In the genomic region with DNA sequence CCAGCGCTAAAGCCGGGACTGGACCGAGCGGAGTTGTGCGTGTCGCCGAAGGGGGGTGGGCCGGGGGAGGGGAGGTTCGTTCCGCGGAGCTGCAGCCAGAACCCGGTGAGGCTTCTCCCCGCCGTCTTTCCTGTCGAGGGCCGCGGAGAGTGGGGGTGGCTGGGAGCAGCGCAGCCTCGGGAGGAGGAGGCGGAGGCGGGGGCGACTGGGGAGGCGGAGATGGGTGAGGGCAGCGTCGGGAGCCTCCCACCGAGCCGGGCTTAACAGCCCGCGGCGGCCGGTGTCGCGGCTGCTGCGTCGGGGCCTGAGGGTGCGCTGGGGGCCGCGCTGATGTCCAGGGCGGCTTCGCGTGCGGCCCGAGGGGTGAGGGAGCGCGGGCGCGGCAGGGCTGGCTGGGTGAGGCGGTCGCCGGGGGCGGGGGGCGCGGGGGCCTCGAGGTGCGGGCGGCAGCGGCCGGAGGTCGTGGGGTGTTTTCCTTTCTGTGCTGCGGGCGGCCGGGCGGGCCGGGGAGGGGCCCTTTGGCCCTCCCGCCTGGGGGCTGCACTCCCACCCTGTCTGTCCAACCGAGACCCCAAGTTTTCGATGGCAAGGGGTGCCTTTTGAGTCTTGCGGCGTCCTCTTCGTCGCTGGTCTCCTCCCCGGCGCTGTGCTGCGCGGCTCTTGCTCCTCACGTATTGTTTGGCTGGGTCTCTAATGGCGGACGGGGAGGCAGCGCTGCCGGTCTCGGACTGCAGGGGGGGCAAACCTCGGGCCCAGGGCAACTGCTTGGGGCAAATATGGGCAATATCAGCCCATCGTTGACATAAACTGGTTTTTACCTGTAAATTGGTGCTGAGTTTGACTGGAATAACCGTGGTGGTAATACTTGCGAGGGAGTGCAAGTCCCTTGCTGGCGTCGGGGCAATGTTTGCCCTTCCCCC, we compare ENCODE assay signal across 8 mouse cellular contexts. TPM values are rescaled to one million over a fixed set of nuclear protein-coding genes. Genes with fewer than 3 reads are reported as not detected.
A peak's percentile ranks its signal among the peaks of the same experiment; 100 is the strongest.
DNase-seq lines count a peak whose midpoint lies in the region; ATAC-seq and TF ChIP-seq lines count a peak whose summit lies in the region.
"Not testable (repeated sequence)": the region's sequence is repeated elsewhere in the genome, so short reads cannot be mapped to it uniquely, and the experiment has no call there.

A gene (plus strand): TSS at position 60 of the 920 bp plus-strand sequence.

- not testable (repeated sequence) for H3K27me3 ChIP-seq in CH12.LX (replicated peaks); forebrain, embryonic 11.5 days (ENCODE audit: control insufficient read depth, insufficient read depth, low read length); heart, embryonic 15.5 days; liver, embryonic 14.5 days (ENCODE audit: control insufficient read depth, insufficient read depth, low read length); stomach, embryonic 15.5 days (replicated peaks)

- in situ Hi-C loops in CH12.LX (cut with MboI; ENCODE audit: low pct_ligation_motif_present, low pct_unique_long_range_greater_than_20kb, low sequenced_read_pairs) = not testable (repeated sequence)

- WGBS in forebrain, embryonic 11.5 days = 1% methylated on average over 26 of the region's 87 CpGs
- under 1% methylated on average over 33 of the region's 87 CpGs for WGBS in heart, embryonic 15.5 days
- under 1% methylated on average over 48 of the region's 87 CpGs for WGBS in liver, embryonic 14.5 days (ENCODE audit: insufficient replicate concordance)
- under 1% methylated on average over 49 of the region's 87 CpGs for WGBS in stomach, embryonic 15.5 days

- peak within 1 kb of the TSS; percentile 86 for H3K27ac ChIP-seq in CH12.LX (ENCODE audit: insufficient read depth, low read depth)
- peak within 1 kb of the TSS; percentile 95 for H3K27ac ChIP-seq in forebrain, embryonic 11.5 days (ENCODE audit: low read depth, low read length)
- H3K27ac ChIP-seq in heart, embryonic 15.5 days = peak within 1 kb of the TSS; percentile 99
- H3K27ac ChIP-seq in liver, embryonic 14.5 days = peak within 1 kb of the TSS; percentile 81
- H3K27ac ChIP-seq in stomach, embryonic 15.5 days = peak within 1 kb of the TSS; percentile 99

- H3K4me1 ChIP-seq in CH12.LX (ENCODE audit: control insufficient read depth in 1 of 2, insufficient read depth in 2 of 2) = peaks cover 3 to 22% of the 10 kb centered on the region in 2 experiments; a peak in 2 of 4 replicates
- not testable (repeated sequence) for H3K4me1 ChIP-seq in forebrain, embryonic 11.5 days (replicated peaks; ENCODE audit: control insufficient read depth, insufficient read depth, low read length)
- peaks cover 21% of the 10 kb centered on the region for H3K4me1 ChIP-seq in heart, embryonic 15.5 days (replicated peaks)
- H3K4me1 ChIP-seq in liver, embryonic 14.5 days (replicated peaks; ENCODE audit: control insufficient read depth in 2 of 2, insufficient read depth in 2 of 2, low read length in 1 of 2) = peaks cover 8 to 12% of the 10 kb centered on the region in 2 experiments
- H3K4me1 ChIP-seq in stomach, embryonic 15.5 days = peaks cover 12% of the 10 kb centered on the region

- peaks cover 2 to 22% of the 10 kb centered on the region in 2 experiments for H3K36me3 ChIP-seq in CH12.LX (replicated peaks in 1 of 2; ENCODE audit: control insufficient read depth in 1 of 2, insufficient read depth in 1 of 2, low read length in 1 of 2)
- H3K36me3 ChIP-seq in forebrain, embryonic 11.5 days (ENCODE audit: control insufficient read depth, insufficient read depth, low read length); liver, embryonic 14.5 days (replicated peaks; ENCODE audit: control insufficient read depth, insufficient read depth, low read depth); stomach, embryonic 15.5 days: not testable (repeated sequence)
- H3K36me3 ChIP-seq in heart, embryonic 15.5 days = peaks cover 12% of the 10 kb centered on the region

- H3K9me3 ChIP-seq in CH12.LX (replicated peaks; ENCODE audit: low read length); forebrain, embryonic 11.5 days (ENCODE audit: control insufficient read depth, low read length); heart, embryonic 15.5 days (replicated peaks); liver, embryonic 14.5 days (ENCODE audit: control insufficient read depth, low read length); stomach, embryonic 15.5 days: not testable (repeated sequence)

- H3K79me2 ChIP-seq in CH12.LX (replicated peaks; ENCODE audit: control insufficient read depth, extremely low read depth, insufficient read depth, poor library complexity, severe bottlenecking) = peaks cover 35% of the 10 kb centered on the region

- H3K4me3 ChIP-seq in CH12.LX (replicated peaks in 1 of 3; ENCODE audit: low read depth in 2 of 3, low read length in 2 of 3, poor library complexity in 1 of 3) = peak within 1 kb of the TSS; percentile 86 to 100 (median 93)
- peak within 1 kb of the TSS; percentile 83 for H3K4me3 ChIP-seq in forebrain, embryonic 11.5 days (ENCODE audit: low read depth, low read length)
- peak within 1 kb of the TSS; percentile 69 for H3K4me3 ChIP-seq in heart, embryonic 15.5 days
- H3K4me3 ChIP-seq in liver, embryonic 14.5 days (ENCODE audit: insufficient read depth in 1 of 2, low read depth in 2 of 2, low read length in 2 of 2) = peak within 1 kb of the TSS; percentile 86 to 90
- peak within 1 kb of the TSS; percentile 69 for H3K4me3 ChIP-seq in stomach, embryonic 15.5 days (replicated peaks)

- H3K4me2 ChIP-seq in CH12.LX (ENCODE audit: insufficient read depth, low read depth, poor library complexity, severe bottlenecking) = peak within 1 kb of the TSS; percentile 83
- peak within 1 kb of the TSS; percentile 66 for H3K4me2 ChIP-seq in forebrain, embryonic 11.5 days (ENCODE audit: low read depth, low read length, severe bottlenecking)
- H3K4me2 ChIP-seq in heart, embryonic 15.5 days = peak within 1 kb of the TSS; percentile 88
- peak within 1 kb of the TSS; percentile 96 for H3K4me2 ChIP-seq in liver, embryonic 14.5 days (ENCODE audit: low read depth)
- H3K4me2 ChIP-seq in stomach, embryonic 15.5 days = peak within 1 kb of the TSS; percentile 87

- DNase-seq in CH12.LX (ENCODE audit: extremely low read depth) = peak; percentile 70
- DNase-seq in c-Kit-positive CD71-positive TER-119-negative erythroid progenitor cells, embryonic 14.5 days (ENCODE audit: low read depth) = peak; percentile 59
- DNase-seq in forebrain, embryonic 11.5 days (ENCODE audit: low spot score) = peak; percentile 87
- DNase-seq in kidney, postnatal 25 days = peak; percentile 72 to 80
- DNase-seq in liver, embryonic 14.5 days (ENCODE audit: low read depth in 3 of 3, low spot score in 3 of 3) = peak; percentile 50 to 60 (median 51)
- DNase-seq in neural tube, embryonic 10.5 days (ENCODE audit: extremely low spot score, low spot score) = peak; percentile 80

- not testable (repeated sequence) for TF ChIP-seq EP300 in CH12.LX (IDR thresholded peaks at IDR 0.05; ENCODE audit: low read length); liver, embryonic 14.5 days (IDR thresholded peaks at IDR 0.05; ENCODE audit: low read depth)

- H3K9ac ChIP-seq in CH12.LX (ENCODE audit: insufficient read depth, low read depth) = peak within 1 kb of the TSS; percentile 97
- peak within 1 kb of the TSS; percentile 92 for H3K9ac ChIP-seq in forebrain, embryonic 11.5 days (ENCODE audit: low read length)
- H3K9ac ChIP-seq in heart, embryonic 15.5 days = peak within 1 kb of the TSS; percentile 92
- peak within 1 kb of the TSS; percentile 91 for H3K9ac ChIP-seq in liver, embryonic 14.5 days (replicated peaks)
- peak within 1 kb of the TSS; percentile 82 for H3K9ac ChIP-seq in stomach, embryonic 15.5 days

- TF ChIP-seq CTCF in CH12.LX (conservative IDR thresholded peaks at IDR 0.05 in 1 of 2, IDR thresholded peaks at IDR 0.05 in 1 of 2; ENCODE audit: low read depth in 2 of 2, low read length in 2 of 2) = peak; percentile 24 to 55; a peak in 2 of 4 replicates
- TF ChIP-seq CTCF in liver, embryonic 14.5 days (IDR thresholded peaks at IDR 0.05; ENCODE audit: low read depth) = peak; percentile 78

- 0 out of 2 replicates have a peak, but pooled peaks have one; percentile 17 for TF ChIP-seq POLR2A in CH12.LX (IDR thresholded peaks at IDR 0.05; ENCODE audit: low read depth, low read length)

- dilution Hi-C loops in CH12.LX (cut with MboI; ENCODE audit: extremely low pct_ligation_motif_present, extremely low pct_unique_long_range_greater_than_20kb, low sequenced_read_pairs) = not testable (repeated sequence)

- peak; percentile 25 for ATAC-seq in forebrain, embryonic 11.5 days (replicated peaks; ENCODE audit: low FRiP score)
- ATAC-seq in heart, embryonic 15.5 days (replicated peaks; ENCODE audit: insufficient number of reproducible peaks, insufficient read depth, low FRiP score, low read depth) = peak; percentile 75
- peak; percentile 81 for ATAC-seq in liver, embryonic 14.5 days (ENCODE audit: insufficient read depth)
- not testable (repeated sequence) for ATAC-seq in stomach, embryonic 15.5 days (ENCODE audit: insufficient read depth, low FRiP score, low read depth)

- not testable (repeated sequence) for TF ChIP-seq RAD21 in CH12.LX (IDR thresholded peaks at IDR 0.05; ENCODE audit: low read depth, low read length)

TF ChIP-seq in CH12.LX, 34 proteins besides CTCF, POLR2A, EP300 and RAD21:
- TF ChIP-seq CHD1 (IDR thresholded peaks at IDR 0.05; ENCODE audit: low read depth, low read length) (0 out of 2 replicates have a peak, but pooled peaks have one; percentile 13), CHD2 (IDR thresholded peaks at IDR 0.05; ENCODE audit: low read length) (peak; percentile 61; the same call in 1 of the 2 replicates), NRF1 (IDR thresholded peaks at IDR 0.05; ENCODE audit: low read depth, low read length) (0 out of 2 replicates have a peak, but pooled peaks have one; percentile 38), MAZ (IDR thresholded peaks at IDR 0.05; ENCODE audit: low read depth, low read length) (peak; percentile 18; the same call in 1 of the 2 replicates), SIN3A (IDR thresholded peaks at IDR 0.05; ENCODE audit: low read length) (peak; percentile 49; the same call in 1 of the 2 replicates)

RNA-seq across cellular contexts. Expression of the gene that starts here (rescaled TPM):
- total RNA-seq in CH12.LX (2012; rRNA removed) (13.4 and 15.1 TPM in 2 replicates), CH12.LX (2014; rRNA removed) (21.1 and 23.0 TPM in 2 replicates)
- 34.9 and 40.5 TPM in 2 replicates for polyA plus RNA-seq in CH12.LX (2012; ENCODE audit: insufficient read length, low read depth)
- 65.3 and 73.3 TPM in 2 replicates for polyA plus RNA-seq in forebrain, embryonic 11.5 days (2014; fragmentation: Nextera tagmentation; extraction: Ambion mirVana)
- 26.8 and 28.4 TPM in 2 replicates for polyA plus RNA-seq in heart, embryonic 15.5 days (2015; fragmentation: Nextera tagmentation; extraction: Ambion mirVana)
- 4.7 and 6.7 TPM in 2 replicates for polyA plus RNA-seq in liver, embryonic 14.5 days (2012; rRNA removed)
- 4.7 and 6.6 TPM in 2 replicates for polyA plus RNA-seq in liver, embryonic 14.5 days (2014; fragmentation: Nextera tagmentation; extraction: Ambion mirVana)
- 33.1 and 36.5 TPM in 2 replicates for polyA plus RNA-seq in stomach, embryonic 15.5 days (2015; fragmentation: Nextera tagmentation; extraction: Ambion mirVana)
